Mouse (Mus musculus): ENCODE measurements at regions not wholly inside any gene's neighbourhood (a gene's known extent, or its start where the extent isn't known, plus 50 kb on each side); places are given as distances from the start of the nearest gene placed in this dataset.

DNA sequence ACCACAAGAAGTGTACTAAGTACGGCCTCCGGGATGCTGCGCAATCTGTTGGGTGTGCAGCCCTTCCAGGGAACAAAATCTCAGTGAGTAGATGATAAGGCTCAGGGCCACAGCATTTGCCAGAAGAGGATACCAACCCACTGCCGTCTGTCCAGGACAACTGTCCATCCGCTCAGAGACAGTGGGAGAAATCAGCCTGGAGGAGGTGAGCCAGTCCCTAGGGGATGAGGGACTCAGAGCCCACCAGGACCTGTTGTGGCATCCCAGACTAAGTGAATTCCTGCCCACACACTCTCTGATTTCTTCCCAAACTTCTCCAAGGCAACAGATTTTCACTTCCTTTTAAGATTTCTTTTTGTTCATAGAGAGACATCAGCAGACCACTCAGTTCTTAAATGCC, 158.8 kb downstream of the Bcl11b start:
- Histone ChIP-seq H3K27me3 (ENCODE audit: control insufficient read depth, insufficient read depth, low read depth, low read length) (no peaks in the 10 kb centered on the region), H3K4me2 (ENCODE audit: low read length) (no peak overlapping the region), H3K36me3 (ENCODE audit: control insufficient read depth, insufficient read depth, low read length) (no peaks in the 10 kb centered on the region), H3K9me3 (replicated peaks; ENCODE audit: control insufficient read depth, low read length, poor library complexity, severe bottlenecking) (no peaks in the 10 kb centered on the region), H3K4me3 (ENCODE audit: low read depth, low read length) (no peak overlapping the region), H3K27ac (ENCODE audit: low read length) (no peak overlapping the region), H3K9ac (ENCODE audit: low read depth, low read length) (no peak overlapping the region), H3K4me1 (ENCODE audit: control insufficient read depth, insufficient read depth, low read length) (no peaks in the 10 kb centered on the region)
- 94% methylated on average over 5 of the region's 5 CpGs for WGBS
- ATAC-seq: no peak

GRCm38 (mm10) chr12:107850591-107850990, 152.8 kb downstream of the Bcl11b start:
- whole genome bisulfite sequencing: 94% methylated on average over 7 of the region's 7 CpGs
- no peak for ATAC-seq
- Histone ChIP-seq H3K4me1 (ENCODE audit: control insufficient read depth, insufficient read depth, low read length) (no peaks in the 10 kb centered on the region), H3K9ac (ENCODE audit: low read depth, low read length) (no peak overlapping the region), H3K27me3 (ENCODE audit: control insufficient read depth, insufficient read depth, low read depth, low read length) (no peaks in the 10 kb centered on the region), H3K27ac (ENCODE audit: low read length) (no peak overlapping the region), H3K4me2 (ENCODE audit: low read length) (no peak overlapping the region), H3K36me3 (ENCODE audit: control insufficient read depth, insufficient read depth, low read length) (no peaks in the 10 kb centered on the region), H3K4me3 (ENCODE audit: low read depth, low read length) (no peak overlapping the region), H3K9me3 (replicated peaks; ENCODE audit: control insufficient read depth, low read length, poor library complexity, severe bottlenecking) (no peaks in the 10 kb centered on the region)

DNA sequence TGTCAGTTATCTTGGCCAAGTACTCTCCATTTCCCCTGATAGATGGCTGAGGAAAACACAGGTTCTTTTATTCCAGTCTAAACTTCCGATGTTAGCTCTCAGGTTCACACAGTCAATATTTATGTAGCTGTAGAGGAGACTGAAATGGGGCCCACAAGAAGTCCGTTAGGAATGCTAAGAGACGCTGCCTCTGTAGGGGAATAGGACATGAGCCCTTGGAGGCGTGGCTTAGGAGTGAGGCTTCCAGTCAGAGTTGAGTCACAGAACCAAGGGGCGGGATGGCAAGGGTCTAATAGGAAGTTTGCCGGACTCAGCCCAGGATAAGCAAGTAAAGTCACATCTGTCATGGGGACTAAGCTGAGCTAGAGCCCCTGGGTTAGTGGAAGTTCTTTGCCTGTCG, 150.5 kb downstream of the Bcl11b start:
- H3K9me3 ChIP-seq (replicated peaks; ENCODE audit: control insufficient read depth, low read length, poor library complexity, severe bottlenecking): no peaks in the 10 kb centered on the region
- H3K27ac ChIP-seq (ENCODE audit: low read length): no peak overlapping the region
- 62% methylated on average over 7 of the region's 7 CpGs for WGBS
- H3K4me1 ChIP-seq (ENCODE audit: control insufficient read depth, insufficient read depth, low read length): no peaks in the 10 kb centered on the region
- H3K27me3 ChIP-seq (ENCODE audit: control insufficient read depth, insufficient read depth, low read depth, low read length): no peaks in the 10 kb centered on the region
- H3K4me3 ChIP-seq (ENCODE audit: low read depth, low read length): no peak overlapping the region
- no peaks in the 10 kb centered on the region for H3K36me3 ChIP-seq (ENCODE audit: control insufficient read depth, insufficient read depth, low read length)
- no peak for ATAC-seq
- H3K9ac ChIP-seq (ENCODE audit: low read depth, low read length): no peak overlapping the region
- no peak overlapping the region for H3K4me2 ChIP-seq (ENCODE audit: low read length)

- H3K4me3 ChIP-seq (ENCODE audit: low read depth, low read length): no peak overlapping the region
- H3K9ac ChIP-seq (ENCODE audit: low read depth, low read length): no peak overlapping the region
- ATAC-seq: no peak
- H3K36me3 ChIP-seq (ENCODE audit: control insufficient read depth, insufficient read depth, low read length): no peaks in the 10 kb centered on the region
- H3K4me1 ChIP-seq (ENCODE audit: control insufficient read depth, insufficient read depth, low read length): peaks cover 7% of the 10 kb centered on the region
- H3K27me3 ChIP-seq (ENCODE audit: control insufficient read depth, insufficient read depth, low read depth, low read length): no peaks in the 10 kb centered on the region
- H3K4me2 ChIP-seq (ENCODE audit: low read length): no peak overlapping the region
- H3K9me3 ChIP-seq (replicated peaks; ENCODE audit: control insufficient read depth, low read length, poor library complexity, severe bottlenecking): no peaks in the 10 kb centered on the region
- WGBS: 86% methylated on average over 4 of the region's 4 CpGs
- no peak overlapping the region for H3K27ac ChIP-seq (ENCODE audit: low read length)
Observed at GRCm38 (mm10) chr12:107855547-107855946, 147.9 kb downstream of the Bcl11b start.

GRCm38 (mm10) chr12:107856421-107857043, 146.9 kb downstream of the Bcl11b start:
- WGBS: 80% methylated on average over 6 of the region's 6 CpGs
- Histone ChIP-seq H3K27ac (ENCODE audit: low read length) (no peak overlapping the region), H3K9ac (ENCODE audit: low read depth, low read length) (no peak overlapping the region), H3K27me3 (ENCODE audit: control insufficient read depth, insufficient read depth, low read depth, low read length) (no peaks in the 10 kb centered on the region), H3K4me3 (ENCODE audit: low read depth, low read length) (no peak overlapping the region), H3K4me1 (ENCODE audit: control insufficient read depth, insufficient read depth, low read length) (peaks cover 7% of the 10 kb centered on the region), H3K9me3 (replicated peaks; ENCODE audit: control insufficient read depth, low read length, poor library complexity, severe bottlenecking) (no peaks in the 10 kb centered on the region), H3K36me3 (ENCODE audit: control insufficient read depth, insufficient read depth, low read length) (no peaks in the 10 kb centered on the region), H3K4me2 (ENCODE audit: low read length) (no peak overlapping the region)
- no peak for ATAC-seq

DNA sequence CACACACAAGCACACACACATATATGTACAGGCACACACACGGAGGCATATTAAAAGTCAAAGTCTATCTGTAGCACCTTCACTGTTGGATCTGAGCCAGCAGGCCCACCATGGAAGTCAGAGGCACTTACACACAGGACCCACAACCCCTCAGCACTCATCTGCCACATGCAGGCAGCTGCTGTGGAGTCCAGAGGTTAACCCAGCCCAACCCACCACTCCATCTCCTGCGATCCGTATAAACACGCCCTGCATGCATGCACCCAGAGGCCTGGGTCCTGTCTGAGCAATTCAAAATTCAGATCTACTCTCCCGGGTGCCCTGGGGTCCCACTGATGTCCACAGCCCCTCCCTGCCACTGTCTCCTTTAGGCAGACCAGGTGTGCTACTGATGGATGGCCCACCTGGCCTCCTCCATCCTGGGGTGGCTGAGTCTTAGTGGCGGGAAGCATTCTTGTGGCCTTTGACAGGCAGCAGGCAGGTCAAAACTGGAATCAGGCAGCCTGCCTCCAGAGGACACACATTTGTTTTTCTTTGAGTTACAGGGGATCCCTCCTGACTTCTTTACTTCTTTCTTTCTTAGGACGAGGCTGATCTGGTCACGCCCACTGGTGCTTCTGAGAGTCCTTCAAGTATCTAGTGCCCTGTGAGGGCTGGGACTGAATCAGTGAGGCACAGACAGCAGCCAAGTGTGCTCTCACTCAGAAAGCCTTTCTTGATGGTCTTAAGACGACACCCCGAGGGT, 144.7 kb downstream of the Bcl11b start:
- no peaks in the 10 kb centered on the region for H3K27me3 ChIP-seq (ENCODE audit: control insufficient read depth, insufficient read depth, low read depth, low read length)
- ATAC-seq: no peak
- no peaks in the 10 kb centered on the region for H3K36me3 ChIP-seq (ENCODE audit: control insufficient read depth, insufficient read depth, low read length)
- no peaks in the 10 kb centered on the region; the same call in 1 of the 2 replicates for H3K9me3 ChIP-seq (replicated peaks; ENCODE audit: control insufficient read depth, low read length, poor library complexity, severe bottlenecking)
- no peak overlapping the region for H3K4me2 ChIP-seq (ENCODE audit: low read length)
- H3K4me1 ChIP-seq (ENCODE audit: control insufficient read depth, insufficient read depth, low read length): peaks cover 7% of the 10 kb centered on the region
- no peak overlapping the region for H3K9ac ChIP-seq (ENCODE audit: low read depth, low read length)
- H3K4me3 ChIP-seq (ENCODE audit: low read depth, low read length): no peak overlapping the region
- 49% methylated on average over 10 of the region's 10 CpGs for WGBS
- no peak overlapping the region for H3K27ac ChIP-seq (ENCODE audit: low read length)

- Histone ChIP-seq H3K4me1 (ENCODE audit: control insufficient read depth, insufficient read depth, low read length) (peaks cover 7% of the 10 kb centered on the region), H3K36me3 (ENCODE audit: control insufficient read depth, insufficient read depth, low read length) (no peaks in the 10 kb centered on the region), H3K9me3 (replicated peaks; ENCODE audit: control insufficient read depth, low read length, poor library complexity, severe bottlenecking) (no peaks in the 10 kb centered on the region; the same call in 1 of the 2 replicates), H3K9ac (ENCODE audit: low read depth, low read length) (no peak overlapping the region), H3K27ac (ENCODE audit: low read length) (no peak overlapping the region), H3K27me3 (ENCODE audit: control insufficient read depth, insufficient read depth, low read depth, low read length) (no peaks in the 10 kb centered on the region), H3K4me2 (ENCODE audit: low read length) (no peak overlapping the region), H3K4me3 (ENCODE audit: low read depth, low read length) (no peak overlapping the region)
- WGBS: 2% methylated on average over 7 of the region's 8 CpGs
- ATAC-seq: no peak
Observed at GRCm38 (mm10) chr12:107859750-107860149, 143.7 kb downstream of the Bcl11b start.

- Histone ChIP-seq H3K27me3 (ENCODE audit: control insufficient read depth, insufficient read depth, low read depth, low read length) (no peaks in the 10 kb centered on the region), H3K9me3 (replicated peaks; ENCODE audit: control insufficient read depth, low read length, poor library complexity, severe bottlenecking) (no peaks in the 10 kb centered on the region; the same call in 1 of the 2 replicates), H3K4me1 (ENCODE audit: control insufficient read depth, insufficient read depth, low read length) (peaks cover 7% of the 10 kb centered on the region), H3K4me3 (ENCODE audit: low read depth, low read length) (no peak overlapping the region), H3K4me2 (ENCODE audit: low read length) (no peak overlapping the region), H3K36me3 (ENCODE audit: control insufficient read depth, insufficient read depth, low read length) (no peaks in the 10 kb centered on the region), H3K27ac (ENCODE audit: low read length) (no peak overlapping the region), H3K9ac (ENCODE audit: low read depth, low read length) (no peak overlapping the region)
- WGBS: 75% methylated on average over 6 of the region's 6 CpGs
- no peak for ATAC-seq
Observed at GRCm38 (mm10) chr12:107860358-107860757, 143.0 kb downstream of the Bcl11b start.

Measured in midbrain, embryonic 16.5 days (tissue).